In genomic region chr16:13585234-13585633, GRCm38 (mm10) we compare ENCODE assay signal across 13 mouse cellular contexts.
DNase-seq lines count a peak whose midpoint lies in the region; TF ChIP-seq lines count a peak whose summit lies in the region.
"Had no signal": no experiment of that assay in that cellular context is flagged by ENCODE, and none has a peak within 500 bp of the region (broad histone marks: within the 10 kb centered on the region; RNA-seq: fewer than 3 reads in every experiment).

No protein-coding gene starts in this region.

- TF ChIP-seq CTCF in kidney, adult 2 months (conservative IDR thresholded peaks at IDR 0.05; ENCODE audit: insufficient read depth, insufficient read length, low read depth, low read length): no peak

- no peaks in the 10 kb centered on the region for H3K27me3 ChIP-seq in kidney, adult 2 months (replicated peaks; ENCODE audit: control insufficient read depth, insufficient read depth, low read length)
- H3K27me3 ChIP-seq: embryonic facial prominence, embryonic 15.5 days; neural tube, embryonic 13.5 days had no signal

- H3K4me3 ChIP-seq in kidney, adult 2 months (ENCODE audit: insufficient read depth, low read depth, low read length): no peak overlapping the region
- H3K4me3 ChIP-seq: embryonic facial prominence, embryonic 15.5 days; neural tube, embryonic 13.5 days had no signal

- H3K27ac ChIP-seq in kidney, adult 2 months (ENCODE audit: insufficient read depth, low read depth, low read length): 0 out of 2 replicates have a peak overlapping the region, but pooled peaks have one; percentile 17
- H3K27ac ChIP-seq: embryonic facial prominence, embryonic 15.5 days; neural tube, embryonic 13.5 days had no signal

- intact Hi-C loops in heart, postnatal 14 days (cut with DNase I): no loop called here

- no peaks in the 10 kb centered on the region for H3K36me3 ChIP-seq in kidney, adult 2 months (ENCODE audit: control insufficient read depth, insufficient read depth, low read length)
- H3K36me3 ChIP-seq: embryonic facial prominence, embryonic 15.5 days had no signal

- peak; percentile 91 for DNase-seq in heart, adult 11 months
- DNase-seq in heart, postnatal 14 days: no peak
- peak; percentile 37 for DNase-seq in brain, adult 2 months (ENCODE audit: low read depth, low spot score)
- peak; percentile 38 for DNase-seq in kidney, adult 2 months
- peak; percentile 36 to 40 for DNase-seq in kidney, postnatal 36 days
- no peak for DNase-seq in adrenal gland, adult 8-10 months
- no peak for DNase-seq in right cerebral cortex, adult 18-20 months
- DNase-seq: adrenal gland, postnatal 14 days; cerebellum, postnatal 14 days; liver; thymus, adult 2 months had no signal

- 63% methylated on average over 9 of the region's 9 CpGs for WGBS in kidney, adult 2 months

- H3K4me1 ChIP-seq in kidney, adult 2 months (ENCODE audit: control insufficient read depth, insufficient read depth, low read length): no peaks in the 10 kb centered on the region
- H3K4me1 ChIP-seq: neural tube, embryonic 13.5 days had no signal

- TF ChIP-seq POLR2A in kidney, adult 2 months (IDR thresholded peaks at IDR 0.05; ENCODE audit: low read depth, low read length): no peak

Comparison
In these comparisons a context has a peak if more than half of its experiments do, and no peak if none do; other contexts are left out.
1. DNase-seq: peak in heart, adult 11 months (single experiment), brain, adult 2 months (single experiment), kidney, adult 2 months (single experiment) and kidney, postnatal 36 days (2 of 2); none in heart, postnatal 14 days (0 of 2), adrenal gland, adult 8-10 months (single experiment) and right cerebral cortex, adult 18-20 months (single experiment).